Mouse (Mus musculus): ENCODE results near the gene Bcor. TPM values are rescaled to one million over a fixed set of nuclear protein-coding genes. Genes with fewer than 3 reads are reported as not detected.

The Bcor gene
- polyA plus RNA-seq, 1 experiment = 6.4 TPM

- Histone ChIP-seq H3K27me3 (replicated peaks; ENCODE audit: control insufficient read depth, insufficient read depth, low read length) (no peaks in the 10 kb centered on the region), H3K36me3 (ENCODE audit: control insufficient read depth, insufficient read depth, low read length) (no peaks in the 10 kb centered on the region), H3K27ac (ENCODE audit: insufficient read depth, low read depth, low read length) (no peak overlapping the region), H3K4me1 (ENCODE audit: control insufficient read depth, insufficient read depth, low read length) (peaks cover 24% of the 10 kb centered on the region), H3K4me3 (ENCODE audit: insufficient read depth, low read depth, low read length) (no peak overlapping the region)
- 76% methylated on average over 3 of the region's 3 CpGs for WGBS
- no peak for TF ChIP-seq POLR2A (IDR thresholded peaks at IDR 0.05; ENCODE audit: low read depth, low read length)
- no peak for TF ChIP-seq CTCF (conservative IDR thresholded peaks at IDR 0.05; ENCODE audit: insufficient read depth, insufficient read length, low read depth, low read length)
- no peak for DNase-seq
These were observed 99.3 kb downstream of the Bcor start for GRCm38 (mm10) chrX:12060848-12061247.

- H3K36me3 ChIP-seq (ENCODE audit: control insufficient read depth, insufficient read depth, low read length) = no peaks in the 10 kb centered on the region
- H3K4me1 ChIP-seq (ENCODE audit: control insufficient read depth, insufficient read depth, low read length) = peaks cover 5% of the 10 kb centered on the region; the same call in 1 of the 2 replicates
- DNase-seq = no peak
- TF ChIP-seq CTCF (conservative IDR thresholded peaks at IDR 0.05; ENCODE audit: insufficient read depth, insufficient read length, low read depth, low read length) (no peak), POLR2A (IDR thresholded peaks at IDR 0.05; ENCODE audit: low read depth, low read length) (no peak)
- WGBS = 98% methylated on average over 11 of the region's 11 CpGs
- H3K4me3 ChIP-seq (ENCODE audit: insufficient read depth, low read depth, low read length) = no peak overlapping the region
- H3K27ac ChIP-seq (ENCODE audit: insufficient read depth, low read depth, low read length) = no peak overlapping the region
- H3K27me3 ChIP-seq (replicated peaks; ENCODE audit: control insufficient read depth, insufficient read depth, low read length) = no peaks in the 10 kb centered on the region
These were observed 102.9 kb downstream of the Bcor start for GRCm38 (mm10) chrX:12057210-12057609.

DNA sequence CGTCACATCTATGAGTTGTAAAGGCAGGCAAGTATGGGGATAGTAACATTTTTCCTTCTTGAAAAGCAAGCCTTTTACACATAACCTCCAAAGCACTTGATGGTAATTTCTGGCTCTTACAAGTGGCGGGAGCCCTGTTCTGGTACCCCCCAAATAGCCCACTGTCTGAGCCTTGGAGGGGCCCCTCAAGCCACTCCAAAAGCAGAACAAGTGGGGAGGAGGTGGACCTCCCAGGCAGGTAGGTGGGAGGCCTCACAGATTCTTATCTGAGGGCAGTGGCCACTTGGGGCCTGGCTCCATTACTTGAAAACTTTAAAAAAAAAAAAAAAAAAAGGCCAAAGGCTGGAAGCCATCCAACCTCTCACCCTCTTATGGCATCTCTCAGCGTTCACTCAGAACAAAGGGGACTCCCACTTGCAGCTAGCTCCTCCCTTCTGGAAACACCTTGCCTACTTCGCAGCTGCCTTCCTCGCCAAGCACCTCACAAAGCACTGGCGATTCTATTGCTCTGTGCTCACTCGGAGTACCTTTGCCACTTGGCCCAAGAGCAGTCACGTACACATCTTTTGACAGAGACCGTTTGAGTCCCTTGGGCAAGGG lies 106.7 kb downstream of the Bcor start:
- Histone ChIP-seq H3K36me3 (ENCODE audit: control insufficient read depth, insufficient read depth, low read length) (no peaks in the 10 kb centered on the region; the same call in 1 of the 2 replicates), H3K4me3 (ENCODE audit: insufficient read depth, low read depth, low read length) (no peak overlapping the region), H3K27ac (ENCODE audit: insufficient read depth, low read depth, low read length) (no peak overlapping the region), H3K4me1 (ENCODE audit: control insufficient read depth, insufficient read depth, low read length) (no peaks in the 10 kb centered on the region), H3K27me3 (replicated peaks; ENCODE audit: control insufficient read depth, insufficient read depth, low read length) (no peaks in the 10 kb centered on the region)
- TF ChIP-seq POLR2A (IDR thresholded peaks at IDR 0.05; ENCODE audit: low read depth, low read length) = no peak
- no peak for TF ChIP-seq CTCF (conservative IDR thresholded peaks at IDR 0.05; ENCODE audit: insufficient read depth, insufficient read length, low read depth, low read length)
- 76% methylated on average over 9 of the region's 9 CpGs for WGBS
- no peak for DNase-seq

DNA sequence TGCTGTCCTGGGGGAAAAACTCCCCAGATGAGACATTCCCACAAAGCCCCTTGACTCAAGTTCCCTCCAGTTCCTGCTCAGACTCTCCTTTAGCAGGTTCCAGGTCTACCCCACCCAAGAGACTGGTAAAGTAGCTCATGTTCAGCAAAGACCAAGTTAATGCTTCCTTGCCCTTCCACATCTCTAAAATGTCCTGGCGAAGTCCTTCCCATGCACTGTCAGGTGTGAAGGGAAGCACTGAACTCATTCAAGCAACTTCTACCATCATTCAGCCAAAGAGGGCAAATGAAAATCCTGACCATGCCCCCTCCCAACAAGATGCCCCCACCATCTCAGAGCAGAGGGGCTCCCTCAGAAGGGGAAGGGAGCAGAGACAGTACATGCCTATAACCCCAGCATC lies 107.5 kb downstream of the Bcor start:
- no peaks in the 10 kb centered on the region; the same call in 1 of the 2 replicates for H3K36me3 ChIP-seq (ENCODE audit: control insufficient read depth, insufficient read depth, low read length)
- TF ChIP-seq POLR2A (IDR thresholded peaks at IDR 0.05; ENCODE audit: low read depth, low read length) = no peak
- TF ChIP-seq CTCF (conservative IDR thresholded peaks at IDR 0.05; ENCODE audit: insufficient read depth, insufficient read length, low read depth, low read length) = no peak

DNA sequence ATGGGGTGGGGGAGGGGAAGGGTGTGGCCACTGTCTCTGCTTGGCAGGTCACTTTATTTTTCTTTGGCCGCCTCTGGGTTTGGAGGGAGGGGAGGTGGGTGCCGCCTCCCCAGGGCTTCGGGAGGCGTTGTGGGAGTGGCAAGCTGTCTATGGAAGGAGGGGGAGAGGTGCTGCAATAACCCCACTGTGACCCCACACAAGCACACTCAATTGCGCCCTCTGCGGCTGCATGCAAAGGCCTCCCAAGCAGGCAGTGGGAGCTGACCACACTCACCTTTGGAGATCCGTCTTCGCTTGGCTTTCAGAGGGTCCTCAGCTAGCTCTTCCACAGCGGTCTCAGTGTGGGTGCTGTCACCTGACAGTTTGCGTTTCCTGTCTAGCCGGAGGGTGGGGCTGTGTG lies 111.4 kb downstream of the Bcor start:
- no peak overlapping the region for H3K4me3 ChIP-seq (ENCODE audit: insufficient read depth, low read depth, low read length)
- no peak for TF ChIP-seq POLR2A (IDR thresholded peaks at IDR 0.05; ENCODE audit: low read depth, low read length)
- no peak for TF ChIP-seq CTCF (conservative IDR thresholded peaks at IDR 0.05; ENCODE audit: insufficient read depth, insufficient read length, low read depth, low read length)
- no peaks in the 10 kb centered on the region; the same call in none of the 2 replicates for H3K36me3 ChIP-seq (ENCODE audit: control insufficient read depth, insufficient read depth, low read length)
- H3K27me3 ChIP-seq (replicated peaks; ENCODE audit: control insufficient read depth, insufficient read depth, low read length) = no peaks in the 10 kb centered on the region
- DNase-seq = no peak
- H3K4me1 ChIP-seq (ENCODE audit: control insufficient read depth, insufficient read depth, low read length) = no peaks in the 10 kb centered on the region
- 66% methylated on average over 11 of the region's 11 CpGs for WGBS
- H3K27ac ChIP-seq (ENCODE audit: insufficient read depth, low read depth, low read length) = no peak overlapping the region

More for the DNA sequence above, 107.5 kb downstream of the Bcor start:
- DNase-seq = no peak
- no peaks in the 10 kb centered on the region for H3K27me3 ChIP-seq (replicated peaks; ENCODE audit: control insufficient read depth, insufficient read depth, low read length)
- no peak overlapping the region for H3K4me3 ChIP-seq (ENCODE audit: insufficient read depth, low read depth, low read length)
- H3K4me1 ChIP-seq (ENCODE audit: control insufficient read depth, insufficient read depth, low read length) = no peaks in the 10 kb centered on the region
- no peak overlapping the region for H3K27ac ChIP-seq (ENCODE audit: insufficient read depth, low read depth, low read length)
- WGBS = 100% methylated on average over 1 of the region's 1 CpGs

DNA sequence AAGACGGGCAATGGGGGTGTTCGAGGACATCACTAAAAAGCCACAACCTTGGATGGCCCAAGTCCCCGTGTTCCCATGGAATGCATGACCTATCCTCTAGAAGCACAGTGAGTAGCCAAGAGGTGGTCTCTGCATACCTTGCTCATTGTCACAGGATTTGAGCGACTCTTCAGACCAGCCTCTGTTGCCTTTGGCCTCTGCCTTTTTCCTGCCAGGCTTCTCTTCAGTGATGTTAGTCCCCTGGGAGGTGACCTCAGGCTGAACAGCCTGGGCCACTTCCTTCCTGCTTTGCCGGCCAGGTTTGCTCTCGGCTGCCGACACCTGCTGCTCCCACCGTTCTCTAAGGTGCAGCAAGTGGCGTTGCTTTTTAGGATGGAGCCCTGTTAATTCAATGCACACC lies 112.0 kb downstream of the Bcor start:
- H3K36me3 ChIP-seq (ENCODE audit: control insufficient read depth, insufficient read depth, low read length) = no peaks in the 10 kb centered on the region; the same call in none of the 2 replicates
- TF ChIP-seq POLR2A (IDR thresholded peaks at IDR 0.05; ENCODE audit: low read depth, low read length) (no peak), CTCF (conservative IDR thresholded peaks at IDR 0.05; ENCODE audit: insufficient read depth, insufficient read length, low read depth, low read length) (no peak)
- no peaks in the 10 kb centered on the region for H3K4me1 ChIP-seq (ENCODE audit: control insufficient read depth, insufficient read depth, low read length)
- H3K27ac ChIP-seq (ENCODE audit: insufficient read depth, low read depth, low read length) = no peak overlapping the region
- H3K4me3 ChIP-seq (ENCODE audit: insufficient read depth, low read depth, low read length) = no peak overlapping the region
- 56% methylated on average over 9 of the region's 9 CpGs for WGBS
- H3K27me3 ChIP-seq (replicated peaks; ENCODE audit: control insufficient read depth, insufficient read depth, low read length) = no peaks in the 10 kb centered on the region
- DNase-seq = no peak

- Histone ChIP-seq H3K36me3 (ENCODE audit: control insufficient read depth, insufficient read depth, low read length) (no peaks in the 10 kb centered on the region; the same call in none of the 2 replicates), H3K27me3 (replicated peaks; ENCODE audit: control insufficient read depth, insufficient read depth, low read length) (no peaks in the 10 kb centered on the region)
- WGBS = 61% methylated on average over 16 of the region's 16 CpGs
These were observed 112.8 kb downstream of the Bcor start for GRCm38 (mm10) chrX:12047223-12047911.

More at GRCm38 (mm10) chrX:12047223-12047911, 112.8 kb downstream of the Bcor start:
- Histone ChIP-seq H3K4me3 (ENCODE audit: insufficient read depth, low read depth, low read length) (no peak overlapping the region), H3K27ac (ENCODE audit: insufficient read depth, low read depth, low read length) (no peak overlapping the region), H3K4me1 (ENCODE audit: control insufficient read depth, insufficient read depth, low read length) (peaks cover 2% of the 10 kb centered on the region; the same call in 1 of the 2 replicates)
- no peak for TF ChIP-seq CTCF (conservative IDR thresholded peaks at IDR 0.05; ENCODE audit: insufficient read depth, insufficient read length, low read depth, low read length)
- no peak for TF ChIP-seq POLR2A (IDR thresholded peaks at IDR 0.05; ENCODE audit: low read depth, low read length)
- no peak for DNase-seq
